Mouse (Mus musculus): ENCODE data around the gene Pomp.
"Not testable (repeated sequence)": the region's sequence is repeated elsewhere in the genome, so short reads cannot be mapped to it uniquely, and the experiment has no call there.

Gene Pomp

GRCm38 (mm10) chr5:147868674-147869073 lies 8.4 kb downstream of the Pomp start:
- DNase-seq = no peak

- DNase-seq = no peak
Observed at GRCm38 (mm10) chr5:147869568-147869967, 9.3 kb downstream of the Pomp start.

GRCm38 (mm10) chr5:147870296-147870695 lies 10.0 kb downstream of the Pomp start:
- no peak for DNase-seq

GRCm38 (mm10) chr5:147871091-147871820 lies 11.0 kb downstream of the Pomp start:
- DNase-seq = no peak

GRCm38 (mm10) chr5:147874491-147875065 lies 14.3 kb downstream of the Pomp start:
- no peak for DNase-seq

GRCm38 (mm10) chr5:147875210-147875609 lies 14.9 kb downstream of the Pomp start:
- DNase-seq = no peak

GRCm38 (mm10) chr5:147877520-147877919 lies 17.3 kb downstream of the Pomp start:
- no peak for DNase-seq

- no peak for DNase-seq
Observed at GRCm38 (mm10) chr5:147879971-147880682, 19.9 kb downstream of the Pomp start.

GRCm38 (mm10) chr5:147883581-147883980 lies 23.3 kb downstream of the Pomp start:
- no peak for DNase-seq

- no peak for DNase-seq
Observed at GRCm38 (mm10) chr5:147888313-147889297, 28.3 kb downstream of the Pomp start.

GRCm38 (mm10) chr5:147892735-147893134 lies 32.5 kb downstream of the Pomp start:
- DNase-seq = peak; percentile 12

- no peak for DNase-seq
Observed at GRCm38 (mm10) chr5:147893143-147893542, 32.9 kb downstream of the Pomp start.

GRCm38 (mm10) chr5:147893766-147894454 lies 33.6 kb downstream of the Pomp start:
- DNase-seq = peak; percentile 44

- DNase-seq = peak; percentile 94
Observed at GRCm38 (mm10) chr5:147894455-147895076, 34.3 kb downstream of the Pomp start, which contains the start of gene Slc46a3. Gene Slc46a3 (minus strand): TSS chr5:147894815.

GRCm38 (mm10) chr5:147895436-147896198 lies 35.4 kb downstream of the Pomp start:
- DNase-seq = peak; percentile 17

- not testable (repeated sequence) for DNase-seq
Observed at GRCm38 (mm10) chr5:147896501-147896900, 36.2 kb downstream of the Pomp start.

- DNase-seq = no peak
Observed at GRCm38 (mm10) chr5:147898254-147898653, 38.0 kb downstream of the Pomp start.

- no peak for DNase-seq
Observed at GRCm38 (mm10) chr5:147898968-147899549, 38.8 kb downstream of the Pomp start.

- DNase-seq = no peak
Observed at GRCm38 (mm10) chr5:147902008-147902757, 41.9 kb downstream of the Pomp start.

- no peak for DNase-seq
Observed at GRCm38 (mm10) chr5:147903166-147903565, 42.9 kb downstream of the Pomp start.

All from kidney, adult 11 months (tissue).